Mouse (Mus musculus) liver, embryonic 13.5 days (tissue): Measurements from ENCODE around the gene Vmn2r22. TPM values are rescaled to one million over a fixed set of nuclear protein-coding genes. Genes with fewer than 3 reads are reported as not detected.

Experiments
- polyA plus RNA-seq: library from polyadenylated mRNA; unstranded; fragments of >200 nt; fragmentation: Nextera tagmentation; extraction: Ambion mirVana; gene quantifications from 2 replicates; pipeline ENCODE4 v1.2.1, GENCODE M21; 2015

The Vmn2r22 gene
- polyA plus RNA-seq, 1 experiment from 2014 or later: not detected

Other genes with a start within 250 kb of the Vmn2r22 start
- not detected in 2 replicates for gene Vmn2r20, start 232.6 kb downstream of the Vmn2r22 start, polyA plus RNA-seq
- not detected in 2 replicates for gene Vmn2r21, start 117.3 kb downstream of the Vmn2r22 start, polyA plus RNA-seq
- not detected in 2 replicates for gene Vmn2r23, start 51.9 kb upstream of the Vmn2r22 start, polyA plus RNA-seq
- gene Vmn2r24, start 128.2 kb upstream of the Vmn2r22 start, polyA plus RNA-seq: not detected in 2 replicates
- not detected in 2 replicates for gene Vmn2r25, start 202.7 kb upstream of the Vmn2r22 start, polyA plus RNA-seq